Mouse (Mus musculus) c-Kit-positive CD71-positive TER-119-positive erythroid progenitor cells, embryonic 14.5 days (primary cell): ENCODE data around the gene Klk1b4.

Source experiments
- DNase-seq: peaks from one replicate; pipeline ENCODE4 v3.0.0-alpha.2; 2013; ENCODE audit warnings: low spot score

Klk1b4 gene

DNA sequence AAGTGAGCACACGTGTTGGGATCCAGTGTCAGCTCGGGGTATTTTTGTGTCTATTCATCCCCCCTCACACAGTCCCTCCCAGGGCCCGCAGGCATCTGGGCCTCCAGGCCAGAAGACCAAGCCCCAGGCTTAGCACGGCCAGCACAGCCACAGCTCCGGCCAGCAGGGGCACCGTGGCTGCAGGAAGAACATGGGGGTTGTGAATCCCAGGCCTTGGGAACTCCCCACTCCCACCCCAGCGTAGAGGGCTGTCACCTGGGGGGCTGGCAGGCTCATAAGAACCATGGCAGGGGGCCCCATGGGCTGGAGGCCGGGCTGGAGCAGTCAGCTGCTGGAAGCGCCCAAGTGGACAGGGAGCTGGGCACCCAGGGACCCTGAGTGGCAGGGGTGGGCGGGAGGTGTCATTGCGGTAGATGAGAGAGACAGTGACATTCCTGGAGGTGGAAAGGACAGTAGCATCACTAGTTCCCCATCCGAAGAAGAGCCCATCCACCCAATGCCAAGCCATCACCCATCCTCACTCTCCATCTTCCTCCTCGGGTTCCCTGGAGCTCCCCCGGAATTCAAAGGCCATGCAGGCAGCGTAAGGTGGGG, 45.9 kb downstream of the Klk1b4 start:
- DNase-seq: no peak

DNA sequence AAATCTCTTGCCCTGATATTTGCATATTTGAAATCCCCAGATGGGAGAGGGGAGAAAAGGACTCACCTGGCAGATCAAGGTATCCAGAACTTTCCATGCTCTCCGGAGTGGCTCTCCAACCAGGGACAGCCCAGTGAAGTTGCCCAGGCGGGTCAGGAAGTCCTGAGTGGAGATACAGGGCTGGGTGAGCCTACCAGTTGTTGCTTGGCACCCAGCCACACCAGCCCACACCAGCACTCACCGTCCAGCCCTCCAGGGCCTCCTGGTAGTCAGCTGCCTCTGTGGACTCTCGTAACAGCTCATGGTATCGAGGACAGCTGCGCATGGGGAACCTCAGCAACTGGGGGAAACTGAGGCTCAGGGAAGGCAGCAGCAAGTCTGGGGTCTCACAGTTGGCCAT, 47.7 kb downstream of the Klk1b4 start:
- DNase-seq: no peak

DNA sequence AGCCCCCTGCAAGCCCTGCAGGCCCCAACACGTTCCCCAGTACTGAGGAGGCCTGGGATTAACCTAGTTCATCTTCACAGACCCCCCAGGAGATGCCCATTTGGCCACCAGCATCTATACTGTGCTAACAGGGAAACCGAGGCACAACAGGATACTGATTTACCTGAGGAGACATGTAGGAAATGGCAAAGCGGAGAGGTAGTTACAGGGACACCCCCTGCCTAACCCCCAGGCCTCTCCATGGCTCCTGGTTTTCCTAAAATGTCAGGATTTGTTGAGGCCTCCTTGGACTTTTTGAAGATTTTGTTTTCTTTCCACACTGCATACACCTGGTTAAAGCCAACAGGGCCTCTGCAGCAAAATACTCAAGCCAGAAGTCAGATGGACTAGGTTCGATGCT, 50.0 kb downstream of the Klk1b4 start, which contains the start of gene Acp4:
Acp4 (minus strand) TSS at position 101 of the 400 bp plus-strand sequence.
- DNase-seq: no peak

DNA sequence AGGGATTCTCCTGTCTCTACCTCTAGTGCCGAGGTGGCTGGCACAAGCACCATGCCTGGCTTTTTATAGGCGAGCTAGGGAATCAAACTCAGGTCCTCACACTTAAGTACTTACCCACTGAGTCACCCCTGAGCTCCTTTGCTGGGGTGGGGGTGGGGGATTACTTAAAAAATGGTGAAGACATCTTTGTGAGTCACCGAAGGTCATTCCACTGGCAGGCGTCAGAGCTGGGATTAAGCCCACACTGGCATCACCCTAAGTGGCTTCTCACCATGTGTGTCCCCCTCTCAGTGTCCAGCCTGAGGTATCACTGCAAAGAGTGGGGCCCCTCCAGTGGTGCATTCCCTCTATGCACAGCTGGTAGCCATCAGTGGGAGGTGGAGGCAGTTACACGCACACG, 53.2 kb downstream of the Klk1b4 start:
- DNase-seq: no peak

DNA sequence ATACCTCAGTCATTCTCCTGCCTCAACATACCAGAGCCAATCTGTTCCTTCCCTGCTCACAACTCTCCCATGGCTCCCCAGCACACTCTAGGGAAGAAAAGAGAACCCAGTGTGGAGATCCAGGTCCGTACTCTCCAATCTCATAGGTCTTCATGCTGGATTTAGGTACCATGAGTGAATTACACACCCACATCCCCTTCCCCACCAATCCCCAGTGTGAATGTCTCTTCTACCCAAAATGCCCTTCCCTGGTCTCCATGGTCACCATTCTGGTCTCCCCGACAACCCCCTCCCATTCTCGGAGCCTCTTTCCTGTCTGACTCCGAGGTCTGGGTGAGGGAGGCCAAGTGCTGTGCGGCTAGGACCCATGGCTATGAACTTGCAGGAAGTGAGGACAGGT, 53.9 kb downstream of the Klk1b4 start, which contains the start of gene Gm15517:
Gm15517 (plus strand) TSS at position 301 of the 400 bp plus-strand sequence.
- DNase-seq: no peak
